Mouse (Mus musculus) retina, postnatal 7 days (tissue): ENCODE measurements around the gene Kcnmb2.

Experiments used
- DNase-seq: peaks from one replicate; pipeline ENCODE4 v3.0.0-alpha.2; 2012; ENCODE audit warnings: low read depth, low spot score

Kcnmb2 gene

DNA sequence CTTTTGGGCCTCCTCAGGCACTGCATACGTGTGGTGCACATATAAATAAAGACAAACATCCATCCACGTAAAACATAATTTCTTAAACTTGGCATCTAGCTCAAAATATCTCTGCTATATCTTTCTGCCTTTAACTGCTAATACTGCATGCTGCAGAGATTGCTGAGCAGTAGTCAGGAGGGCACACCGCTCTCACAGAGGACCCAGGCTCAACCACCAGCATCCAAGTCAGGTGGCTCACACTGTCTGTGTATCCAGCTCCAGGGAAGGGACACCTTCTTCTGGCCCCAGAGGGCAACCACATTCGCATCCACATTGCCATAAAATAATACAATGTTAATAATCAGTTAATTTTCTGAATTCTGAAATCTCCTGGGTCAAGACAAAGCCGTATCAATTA is 241.9 kb downstream of the Kcnmb2 start:
- no peak for DNase-seq

GRCm38 (mm10) chr3:32144655-32145054 is 242.3 kb downstream of the Kcnmb2 start:
- no peak for DNase-seq

- DNase-seq = no peak
Measured at GRCm38 (mm10) chr3:32147739-32148138, 245.4 kb downstream of the Kcnmb2 start.

DNA sequence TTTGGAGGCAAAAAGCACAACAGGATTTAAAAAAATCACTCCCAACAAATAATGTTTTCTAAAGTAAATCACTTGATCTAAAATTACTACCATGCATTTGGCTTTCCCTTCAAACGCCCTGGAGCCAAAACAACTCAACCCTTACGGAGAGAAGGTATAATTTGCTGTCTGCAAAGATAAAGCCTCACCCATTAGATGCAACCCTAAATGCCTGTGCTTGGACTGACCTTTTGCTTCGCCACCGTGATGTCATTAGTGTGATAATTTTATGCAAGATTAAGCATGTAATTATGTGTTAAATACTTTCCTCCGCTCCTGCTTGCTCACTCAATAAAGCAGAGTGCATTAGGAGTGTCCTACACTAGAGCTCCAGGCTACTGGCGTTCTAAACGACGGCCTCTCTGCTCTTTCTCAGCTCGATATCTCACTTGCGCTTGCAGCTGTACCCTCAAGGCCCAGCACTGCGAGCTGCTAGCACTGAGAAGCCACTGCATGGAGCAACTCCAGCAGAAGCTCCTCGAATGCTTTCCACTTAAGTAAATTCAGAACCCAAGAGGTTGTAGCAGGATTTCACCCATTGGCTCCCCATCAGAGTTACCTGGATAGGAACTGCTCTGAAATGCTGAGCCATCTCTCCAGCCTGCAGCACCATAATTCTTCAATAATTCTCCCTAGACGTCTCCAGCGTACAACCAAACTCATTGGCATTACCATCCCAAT is 247.7 kb downstream of the Kcnmb2 start:
- DNase-seq = no peak

- no peak for DNase-seq
Measured at GRCm38 (mm10) chr3:32180519-32180918, 278.2 kb downstream of the Kcnmb2 start.

DNA sequence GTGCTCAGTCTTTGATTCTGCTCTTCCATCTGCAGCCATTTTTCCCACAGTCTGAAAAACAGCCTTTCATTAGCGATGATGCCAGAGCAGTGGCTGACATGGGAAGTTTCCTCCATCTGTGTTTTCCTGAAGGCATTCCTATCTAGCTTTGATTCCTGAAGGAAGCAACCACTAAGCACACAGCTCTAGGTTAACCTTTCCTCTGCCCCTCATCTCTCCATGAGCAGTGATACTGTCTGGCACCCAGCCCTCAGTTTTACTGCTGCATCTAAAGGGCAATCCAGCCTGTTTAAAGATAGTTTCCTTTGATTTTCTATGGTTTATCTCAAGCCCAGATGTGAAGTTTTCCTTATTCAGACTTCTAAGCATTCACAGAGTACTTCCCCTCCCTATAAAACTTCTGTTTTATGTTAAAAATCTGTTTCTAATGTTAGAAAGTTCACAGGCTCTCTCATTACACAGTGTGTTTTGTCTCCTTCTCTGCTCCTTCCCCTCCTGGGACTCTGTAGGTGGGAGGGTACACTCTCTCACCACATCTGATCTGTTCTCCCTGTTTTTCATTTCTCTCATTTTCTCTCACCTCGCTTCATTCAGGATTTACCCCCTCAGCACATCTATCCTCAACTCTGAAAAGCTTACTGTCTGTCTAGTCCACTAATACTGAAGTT is 283.7 kb downstream of the Kcnmb2 start:
- no peak for DNase-seq

- DNase-seq = peak; percentile 28
Measured at GRCm38 (mm10) chr3:32188521-32188920, 286.2 kb downstream of the Kcnmb2 start.

DNA sequence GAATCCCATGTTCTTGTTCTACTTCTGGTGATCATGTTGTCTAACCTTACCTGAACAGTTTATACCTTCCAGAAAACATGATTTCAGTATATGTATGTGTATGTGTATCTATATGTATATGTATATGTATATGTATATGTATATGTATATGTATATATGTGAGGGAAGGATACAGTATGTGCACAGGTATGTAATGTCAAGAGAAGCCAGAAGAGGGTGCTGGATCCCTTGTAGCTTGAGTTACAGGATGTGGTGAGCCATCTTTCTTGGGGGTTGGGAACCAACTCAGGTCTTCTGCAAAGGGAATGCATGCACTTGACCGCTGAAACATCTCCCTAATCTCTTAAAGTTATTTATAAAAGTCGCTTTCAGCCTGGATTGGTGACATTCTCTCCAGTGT is 286.6 kb downstream of the Kcnmb2 start:
- DNase-seq = no peak

- DNase-seq = no peak
Measured at GRCm38 (mm10) chr3:32189956-32190355, 287.6 kb downstream of the Kcnmb2 start.

GRCm38 (mm10) chr3:32194014-32194413 is 291.7 kb downstream of the Kcnmb2 start:
- no peak for DNase-seq

- DNase-seq = no peak
Measured at GRCm38 (mm10) chr3:32226755-32227154, 324.4 kb downstream of the Kcnmb2 start.

DNA sequence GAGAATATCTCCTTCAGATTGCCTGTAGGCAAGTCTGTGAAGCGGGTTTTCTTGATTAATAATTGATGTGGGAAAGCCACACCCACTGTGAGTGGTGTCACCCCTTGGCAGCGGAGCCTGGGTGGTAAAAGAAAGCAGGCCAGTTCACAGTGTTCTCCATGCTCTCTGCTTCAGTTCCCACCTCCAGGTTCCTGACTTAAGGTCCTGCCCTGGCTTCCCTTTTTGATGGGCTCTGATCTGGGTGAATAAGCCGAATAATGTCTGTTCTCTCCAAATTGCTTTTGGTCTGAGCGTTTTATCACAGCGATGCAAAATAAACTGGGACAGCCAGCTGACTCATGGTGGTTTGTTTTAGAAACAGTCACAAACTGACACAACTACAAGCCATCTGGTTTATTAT is 334.5 kb downstream of the Kcnmb2 start:
- no peak for DNase-seq
